Mouse (Mus musculus) kidney, embryonic 15.5 days (tissue): ENCODE data around the gene Slc12a3. TPM values are rescaled to one million over a fixed set of nuclear protein-coding genes. Genes with fewer than 3 reads are reported as not detected.

Source experiments
- ATAC-seq: fragments of 200-750 bp; cut with Nextera tagmentation; replicated peaks from 2 replicates; pipeline ENCODE4 v1.8.0; 2017; ENCODE audit warnings: moderate TSS enrichment; ENCODE audit not compliant: low FRiP score
- H3K27ac ChIP-seq: fragments of 300-500 bp; sonication (generic); 2 replicates; pipeline ENCODE4 v1.5.1; 2015; ENCODE audit warnings: mild to moderate bottlenecking, inconsistent platforms
- H3K27me3 ChIP-seq: fragments of 300-500 bp; sonication (generic); 2 replicates; pipeline ENCODE4 v1.6.1; 2015; ENCODE audit warnings: inconsistent platforms
- H3K36me3 ChIP-seq: fragments of 300-500 bp; sonication (generic); 2 replicates; pipeline ENCODE4 v1.6.1; 2015; ENCODE audit warnings: inconsistent platforms
- H3K4me1 ChIP-seq: fragments of 300-500 bp; sonication (generic); 2 replicates; pipeline ENCODE4 v1.6.1; 2015; ENCODE audit warnings: inconsistent platforms
- H3K4me2 ChIP-seq: fragments of 300-500 bp; sonication (generic); 2 replicates; pipeline ENCODE4 v1.6.1; 2015; ENCODE audit warnings: moderate library complexity, mild to moderate bottlenecking, inconsistent platforms
- H3K4me3 ChIP-seq: fragments of 300-500 bp; sonication (generic); replicated peaks from 2 replicates; pipeline ENCODE4 v1.5.1; 2015; ENCODE audit warnings: mild to moderate bottlenecking, inconsistent platforms
- H3K9ac ChIP-seq: fragments of 300-500 bp; sonication (generic); 2 replicates; pipeline ENCODE4 v1.6.1; 2015; ENCODE audit warnings: mild to moderate bottlenecking, inconsistent platforms
- H3K9me3 ChIP-seq: fragments of 300-500 bp; sonication (generic); replicated peaks from 2 replicates; pipeline ENCODE4 v1.6.1; 2016; ENCODE audit warnings: inconsistent platforms
- WGBS: fragments of 180-500 bp; shearing (Covaris S2); methylation state at CpG from one replicate; pipeline ENCODE4 v1.1.7; 2015; ENCODE audit warnings: mixed read lengths; 5-methylcytosine and 5-hydroxymethylcytosine counted together
- polyA plus RNA-seq: library from polyadenylated mRNA; unstranded; fragments of >200 nt; fragmentation: Nextera tagmentation; extraction: Ambion mirVana; gene quantifications from 2 replicates; pipeline ENCODE4 v1.2.1, GENCODE M21; 2015

Slc12a3 gene
- polyA plus RNA-seq, 1 experiment from 2014 or later: 6.4 TPM

DNA sequence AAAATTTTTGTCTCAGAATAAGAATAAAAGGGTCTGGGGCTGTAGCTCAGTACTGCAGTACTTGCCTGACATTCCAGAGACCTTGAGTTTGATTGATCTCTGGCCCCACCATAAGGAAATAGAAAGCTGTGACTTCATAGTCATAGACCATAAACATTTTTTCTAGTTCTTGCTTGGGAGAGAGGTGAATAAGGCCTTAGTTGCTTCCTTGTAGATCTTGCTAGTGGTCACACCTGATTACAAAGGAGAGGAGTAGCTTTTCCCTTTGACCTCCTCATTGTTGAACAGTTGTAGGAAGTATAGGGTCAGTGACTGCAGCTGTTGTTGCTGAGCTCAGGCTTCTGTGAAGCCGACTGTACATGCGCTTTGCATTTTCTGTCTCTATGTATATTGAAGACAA is 24.6 kb upstream of the Slc12a3 start:
- Histone ChIP-seq H3K4me3 (no peak overlapping the region), H3K4me1 (0 out of 2 replicates have a peak, but pooled peaks cover 3% of the 10 kb centered on the region), H3K4me2 (no peak overlapping the region), H3K9ac (no peak overlapping the region), H3K27me3 (no peaks in the 10 kb centered on the region), H3K9me3 (no peaks in the 10 kb centered on the region), H3K36me3 (peaks cover 82% of the 10 kb centered on the region), H3K27ac (no peak overlapping the region)
- WGBS: 86% methylated on average over 2 of the region's 2 CpGs
- no peak for ATAC-seq

DNA sequence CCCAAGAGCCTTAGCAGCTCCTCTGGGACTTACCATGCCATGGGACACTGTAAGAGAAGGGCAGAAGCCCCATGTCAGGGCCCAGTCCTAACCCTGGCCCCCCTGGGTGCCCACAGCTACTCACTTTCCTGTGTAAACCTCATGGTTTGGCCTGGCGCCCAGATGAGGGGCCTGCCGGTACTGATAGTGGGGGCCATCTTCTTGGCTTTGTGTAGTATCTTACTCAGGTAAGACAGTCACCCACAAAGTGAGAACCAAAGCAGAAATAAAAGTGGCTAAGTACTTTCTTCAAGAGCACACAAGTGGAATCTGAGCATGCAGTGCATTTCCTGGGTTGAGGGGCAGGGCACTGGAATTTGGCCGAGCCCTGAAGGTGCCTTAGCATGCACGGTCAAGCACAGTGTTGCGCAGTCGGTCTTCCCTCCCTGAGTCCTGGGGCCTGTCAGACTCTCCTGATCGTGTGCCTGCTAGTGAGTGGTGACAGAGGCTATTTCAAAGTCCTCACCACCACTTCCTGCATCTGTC is 21.9 kb upstream of the Slc12a3 start:
- 84% methylated on average over 7 of the region's 7 CpGs for WGBS
- no peak for ATAC-seq
- H3K4me3 ChIP-seq: no peak overlapping the region
- no peak overlapping the region for H3K4me2 ChIP-seq
- peaks cover 91% of the 10 kb centered on the region for H3K36me3 ChIP-seq
- H3K4me1 ChIP-seq: no peaks in the 10 kb centered on the region
- H3K9me3 ChIP-seq: no peaks in the 10 kb centered on the region
- no peak overlapping the region for H3K9ac ChIP-seq
- no peak overlapping the region for H3K27ac ChIP-seq
- no peaks in the 10 kb centered on the region for H3K27me3 ChIP-seq

DNA sequence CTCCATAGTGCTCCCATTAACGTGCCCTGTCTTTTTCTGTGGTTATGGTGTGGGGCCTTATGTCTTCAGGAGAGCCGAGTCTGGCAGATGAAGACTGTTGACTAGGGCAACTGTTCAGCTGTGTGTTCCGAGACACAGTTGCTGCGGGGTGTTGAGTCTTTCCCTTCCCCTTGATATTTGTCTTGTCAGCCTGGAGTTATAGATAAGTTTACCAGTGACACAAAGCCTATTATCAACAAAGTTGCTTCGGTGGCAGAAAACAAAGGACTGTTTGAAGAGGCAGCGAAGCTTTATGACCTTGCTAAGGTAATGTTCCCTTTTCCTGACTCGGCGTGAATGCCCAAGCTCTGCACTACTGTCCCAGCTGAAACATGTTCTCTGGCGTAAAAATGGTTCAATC is 21.3 kb upstream of the Slc12a3 start:
- Histone ChIP-seq H3K4me1 (no peaks in the 10 kb centered on the region), H3K4me2 (no peak overlapping the region), H3K36me3 (peaks cover 91% of the 10 kb centered on the region), H3K27ac (no peak overlapping the region), H3K9me3 (no peaks in the 10 kb centered on the region), H3K4me3 (no peak overlapping the region), H3K27me3 (no peaks in the 10 kb centered on the region), H3K9ac (no peak overlapping the region)
- no peak for ATAC-seq
- WGBS: 86% methylated on average over 9 of the region's 9 CpGs

DNA sequence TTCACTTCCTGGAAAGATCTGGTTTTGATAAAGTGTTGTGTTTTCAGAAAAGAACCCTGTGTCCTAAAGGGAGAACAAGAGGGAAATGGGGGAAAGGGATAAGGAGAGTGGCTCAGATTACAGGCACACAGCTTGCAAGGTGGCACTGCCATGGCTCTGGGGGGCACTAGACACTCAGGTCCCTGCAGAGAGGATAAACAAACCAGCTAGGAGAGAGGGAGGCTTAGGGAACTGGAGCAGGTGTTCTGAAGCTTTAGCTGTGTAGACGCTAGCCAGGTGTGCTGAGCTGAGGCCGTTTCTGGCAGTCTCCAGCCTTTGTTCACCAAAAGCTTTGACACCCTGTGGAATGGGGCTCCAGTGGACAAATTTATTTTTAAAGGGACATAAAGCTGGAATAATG is 14.9 kb upstream of the Slc12a3 start:
- Histone ChIP-seq H3K4me3 (no peak overlapping the region), H3K27me3 (no peaks in the 10 kb centered on the region), H3K4me2 (no peak overlapping the region), H3K9me3 (no peaks in the 10 kb centered on the region), H3K36me3 (peaks cover 58% of the 10 kb centered on the region), H3K9ac (no peak overlapping the region), H3K4me1 (no peaks in the 10 kb centered on the region), H3K27ac (no peak overlapping the region)
- ATAC-seq: no peak
- 79% methylated on average over 2 of the region's 2 CpGs for WGBS

DNA sequence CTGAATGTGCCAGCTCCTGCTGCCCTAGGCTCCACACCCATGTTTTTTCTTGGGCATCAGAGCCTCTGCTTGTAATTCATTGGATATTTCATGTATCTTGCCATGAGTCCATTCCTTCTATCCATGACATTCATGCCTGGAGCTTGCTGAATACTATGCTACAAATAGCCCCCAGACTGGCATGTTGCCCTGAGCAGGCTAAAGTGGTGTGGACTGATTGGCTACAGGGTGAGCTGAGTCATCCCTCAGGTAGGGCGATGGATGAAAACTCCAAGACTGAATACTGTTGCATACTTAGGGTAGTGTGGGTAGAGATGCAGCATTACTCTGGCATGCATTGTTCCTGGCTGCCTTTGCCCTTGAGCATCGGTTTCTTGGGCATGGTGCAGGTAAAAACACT is 11.8 kb upstream of the Slc12a3 start:
- Histone ChIP-seq H3K27ac (no peak overlapping the region), H3K27me3 (no peaks in the 10 kb centered on the region), H3K4me1 (no peaks in the 10 kb centered on the region), H3K4me3 (no peak overlapping the region), H3K36me3 (peaks cover 29% of the 10 kb centered on the region), H3K9me3 (no peaks in the 10 kb centered on the region), H3K9ac (no peak overlapping the region), H3K4me2 (no peak overlapping the region)
- 91% methylated on average over 2 of the region's 2 CpGs for WGBS
- no peak for ATAC-seq

DNA sequence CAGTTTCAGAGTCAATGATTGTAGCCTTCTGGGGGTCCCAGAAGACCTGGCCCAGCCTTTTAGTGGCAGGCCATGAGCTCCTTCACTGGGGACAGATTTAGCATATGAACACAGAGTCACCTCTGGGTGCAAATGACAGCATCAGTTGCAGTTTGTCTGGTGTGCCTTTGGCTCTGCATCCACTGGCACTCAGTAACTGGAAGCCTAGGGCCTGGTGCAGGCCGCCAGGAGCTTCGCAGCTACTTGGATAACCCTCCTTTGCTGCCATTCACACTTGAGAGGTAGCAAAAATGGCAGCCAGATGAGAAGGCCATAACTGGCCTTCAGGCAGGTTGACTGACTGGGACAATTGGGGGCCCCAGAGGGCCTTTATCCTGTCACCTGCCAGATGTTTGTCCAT is 11.3 kb upstream of the Slc12a3 start:
- H3K4me3 ChIP-seq: no peak overlapping the region
- no peak overlapping the region for H3K27ac ChIP-seq
- no peaks in the 10 kb centered on the region for H3K4me1 ChIP-seq
- H3K27me3 ChIP-seq: no peaks in the 10 kb centered on the region
- WGBS: 95% methylated on average over 2 of the region's 2 CpGs
- no peak overlapping the region for H3K9ac ChIP-seq
- no peak overlapping the region for H3K4me2 ChIP-seq
- H3K9me3 ChIP-seq: no peaks in the 10 kb centered on the region
- peaks cover 24% of the 10 kb centered on the region for H3K36me3 ChIP-seq
- no peak for ATAC-seq

DNA sequence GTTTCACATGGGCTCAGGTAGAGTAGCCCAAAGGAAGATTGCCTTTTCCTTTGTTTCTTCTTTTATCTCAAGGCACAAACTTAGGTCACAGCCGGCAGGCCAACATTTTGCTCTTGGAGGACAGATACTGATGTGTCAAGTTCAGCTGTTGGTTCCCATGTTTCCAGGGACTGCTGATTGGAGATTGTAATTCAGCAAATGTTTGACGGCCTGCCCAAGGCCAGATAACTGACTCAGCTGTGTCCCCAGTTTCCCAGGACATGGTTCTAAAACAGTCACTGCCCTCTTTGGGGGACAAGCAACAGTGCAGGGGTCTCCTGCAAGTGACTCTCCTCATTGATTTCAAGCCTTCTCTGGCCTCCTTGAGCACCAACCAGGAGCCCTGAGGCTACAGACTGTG is 9.0 kb upstream of the Slc12a3 start:
- ATAC-seq: no peak
- H3K9ac ChIP-seq: no peak overlapping the region
- H3K27ac ChIP-seq: no peak overlapping the region
- no peaks in the 10 kb centered on the region for H3K27me3 ChIP-seq
- WGBS: 84% methylated on average over 2 of the region's 2 CpGs
- peaks cover 11% of the 10 kb centered on the region for H3K36me3 ChIP-seq
- H3K9me3 ChIP-seq: no peaks in the 10 kb centered on the region
- no peak overlapping the region for H3K4me2 ChIP-seq
- H3K4me1 ChIP-seq: no peaks in the 10 kb centered on the region
- H3K4me3 ChIP-seq: no peak overlapping the region

DNA sequence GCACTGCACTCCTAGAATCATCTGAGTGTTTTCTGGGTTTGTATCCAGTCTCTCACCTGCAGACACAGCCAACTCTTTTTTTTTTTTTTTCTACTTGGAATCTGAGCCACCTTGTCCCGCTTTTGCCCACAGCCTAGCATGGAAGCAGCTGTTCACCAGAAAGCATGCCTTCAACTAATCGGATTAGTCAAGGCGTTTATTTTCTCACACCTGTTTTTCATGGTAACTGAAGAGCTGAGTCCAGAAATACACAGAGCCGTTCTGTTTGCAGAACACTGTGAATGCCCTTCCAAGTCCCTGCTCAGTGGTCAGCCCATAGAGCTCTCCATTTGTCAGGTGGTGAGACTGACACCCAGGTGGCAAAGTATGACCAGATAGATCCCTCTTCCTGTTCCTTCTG is 6.9 kb upstream of the Slc12a3 start:
- 72% methylated on average over 4 of the region's 4 CpGs for WGBS
- Histone ChIP-seq H3K9ac (no peak overlapping the region), H3K36me3 (no peaks in the 10 kb centered on the region), H3K27ac (no peak overlapping the region), H3K27me3 (no peaks in the 10 kb centered on the region), H3K4me1 (no peaks in the 10 kb centered on the region), H3K9me3 (no peaks in the 10 kb centered on the region), H3K4me2 (no peak overlapping the region), H3K4me3 (no peak overlapping the region)
- no peak for ATAC-seq

DNA sequence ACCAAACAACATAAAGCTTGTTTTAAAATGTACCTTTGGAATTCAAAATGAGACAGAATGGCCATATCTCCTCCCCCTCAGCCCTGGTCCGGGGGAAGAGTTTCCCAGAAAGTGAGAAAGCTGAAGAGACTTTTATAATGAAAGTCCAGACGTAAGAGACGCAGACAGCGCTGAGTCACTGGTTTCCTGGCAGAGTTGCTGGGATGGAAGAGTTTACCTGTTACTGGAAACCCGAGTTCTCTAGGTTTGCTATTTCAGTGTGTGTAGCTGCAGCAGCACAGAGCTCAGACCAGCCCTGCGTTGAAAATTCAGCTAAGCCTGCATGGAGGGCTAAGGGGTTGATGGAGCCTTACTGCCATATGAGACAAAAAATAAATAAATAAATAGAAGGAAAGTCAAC is 6.0 kb upstream of the Slc12a3 start:
- no peaks in the 10 kb centered on the region for H3K36me3 ChIP-seq
- H3K4me2 ChIP-seq: no peak overlapping the region
- 77% methylated on average over 6 of the region's 6 CpGs for WGBS
- H3K27ac ChIP-seq: no peak overlapping the region
- ATAC-seq: no peak
- no peaks in the 10 kb centered on the region for H3K9me3 ChIP-seq
- H3K4me3 ChIP-seq: no peak overlapping the region
- no peaks in the 10 kb centered on the region for H3K27me3 ChIP-seq
- no peak overlapping the region for H3K9ac ChIP-seq
- H3K4me1 ChIP-seq: no peaks in the 10 kb centered on the region

DNA sequence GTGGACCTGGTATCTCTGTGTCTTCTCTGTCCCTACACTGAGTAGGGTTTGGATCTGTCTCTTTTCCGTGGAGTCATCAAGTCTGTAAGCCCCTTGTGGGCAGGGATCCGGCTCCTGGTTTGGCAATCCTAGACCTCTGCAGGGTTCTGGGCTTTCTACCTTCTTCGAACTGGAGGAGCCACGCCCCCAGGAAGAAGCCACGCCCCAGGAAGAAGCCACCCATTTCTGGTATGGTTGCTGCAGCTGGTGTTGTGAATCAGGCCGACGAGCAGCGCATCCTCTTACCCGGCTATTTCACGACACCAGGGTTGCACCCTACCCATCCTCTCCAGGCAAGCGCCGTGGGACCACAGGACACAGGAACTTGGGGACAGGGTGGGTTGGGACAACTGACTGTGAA is 4.9 kb upstream of the Slc12a3 start:
- 54% methylated on average over 12 of the region's 12 CpGs for WGBS
- Histone ChIP-seq H3K9ac (no peak overlapping the region), H3K4me3 (no peak overlapping the region), H3K27ac (no peak overlapping the region), H3K4me2 (no peak overlapping the region), H3K27me3 (no peaks in the 10 kb centered on the region), H3K4me1 (no peaks in the 10 kb centered on the region), H3K9me3 (no peaks in the 10 kb centered on the region), H3K36me3 (no peaks in the 10 kb centered on the region)
- ATAC-seq: no peak

DNA sequence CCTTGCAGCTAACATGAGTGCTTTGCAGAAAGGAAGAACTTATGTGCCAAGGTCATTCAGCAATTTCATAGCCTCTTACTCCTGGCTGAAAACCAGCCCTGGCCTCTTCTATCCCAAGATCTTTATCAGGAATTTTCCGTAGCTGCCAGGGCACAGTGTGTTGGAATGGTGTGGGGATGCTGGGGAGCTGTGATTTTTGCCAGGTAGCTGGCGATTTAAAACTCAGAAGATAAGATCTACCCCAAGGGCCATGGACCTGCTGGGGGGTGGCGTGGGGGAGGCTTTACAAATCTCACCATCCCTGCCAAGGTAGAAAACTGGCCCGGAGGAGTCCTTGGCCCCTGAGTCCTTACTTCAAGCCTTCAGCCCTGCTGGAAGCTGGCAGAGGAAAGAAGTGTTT is 3.0 kb upstream of the Slc12a3 start:
- H3K27me3 ChIP-seq: no peaks in the 10 kb centered on the region
- no peak overlapping the region for H3K4me3 ChIP-seq
- no peak overlapping the region for H3K4me2 ChIP-seq
- no peaks in the 10 kb centered on the region for H3K4me1 ChIP-seq
- no peaks in the 10 kb centered on the region for H3K36me3 ChIP-seq
- H3K9me3 ChIP-seq: no peaks in the 10 kb centered on the region
- no peak overlapping the region for H3K27ac ChIP-seq
- WGBS: 68% methylated on average over 4 of the region's 4 CpGs
- no peak for ATAC-seq
- no peak overlapping the region for H3K9ac ChIP-seq

DNA sequence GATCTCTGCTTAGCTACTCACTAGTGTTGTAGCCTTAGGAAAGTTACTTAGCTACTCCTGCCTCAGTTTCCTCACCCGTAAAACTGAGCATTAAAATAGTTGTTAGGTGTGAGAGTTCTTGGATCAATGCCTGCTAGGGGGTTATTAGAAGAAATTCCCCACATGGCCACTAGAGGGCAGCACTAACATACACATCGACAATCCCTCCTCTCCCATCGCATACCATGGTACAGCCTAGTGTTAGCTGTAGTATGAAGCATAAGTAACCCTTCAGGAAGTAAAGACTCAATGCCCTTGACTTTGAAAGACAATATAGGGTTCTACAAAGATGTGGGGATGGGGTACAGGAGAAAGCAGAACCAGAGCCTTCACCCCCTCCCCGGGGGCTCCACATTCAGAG is 1.7 kb downstream of the Slc12a3 start:
- H3K4me3 ChIP-seq: no peak overlapping the region
- no peak overlapping the region for H3K4me2 ChIP-seq
- 32% methylated on average over 4 of the region's 4 CpGs for WGBS
- no peaks in the 10 kb centered on the region for H3K36me3 ChIP-seq
- no peak overlapping the region for H3K27ac ChIP-seq
- no peaks in the 10 kb centered on the region for H3K4me1 ChIP-seq
- no peaks in the 10 kb centered on the region for H3K9me3 ChIP-seq
- no peak for ATAC-seq
- H3K9ac ChIP-seq: no peak overlapping the region
- no peaks in the 10 kb centered on the region for H3K27me3 ChIP-seq

DNA sequence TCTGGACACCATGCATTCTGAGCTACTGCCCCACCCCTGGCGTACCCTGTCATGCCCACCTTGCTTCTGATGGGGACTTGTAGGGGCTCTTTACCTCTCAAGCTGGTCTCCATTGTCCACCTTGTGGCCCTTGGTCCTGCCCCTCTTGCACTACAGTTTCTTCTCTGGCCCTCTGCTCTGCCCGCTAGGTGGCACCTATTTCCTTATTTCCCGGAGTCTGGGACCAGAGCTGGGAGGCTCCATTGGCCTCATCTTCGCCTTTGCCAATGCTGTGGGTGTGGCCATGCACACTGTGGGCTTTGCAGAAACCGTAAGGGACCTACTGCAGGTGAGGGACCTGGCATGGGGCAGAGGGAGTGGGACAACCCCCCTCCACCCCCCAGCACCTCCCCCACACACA is 4.3 kb downstream of the Slc12a3 start:
- 52% methylated on average over 5 of the region's 5 CpGs for WGBS
- Histone ChIP-seq H3K27me3 (no peaks in the 10 kb centered on the region), H3K9me3 (no peaks in the 10 kb centered on the region), H3K4me1 (no peaks in the 10 kb centered on the region), H3K36me3 (no peaks in the 10 kb centered on the region), H3K4me3 (no peak overlapping the region), H3K27ac (no peak overlapping the region), H3K4me2 (no peak overlapping the region), H3K9ac (no peak overlapping the region)
- ATAC-seq: 0 out of 2 replicates have a peak, but pooled peaks have one; percentile 23
